Mouse (Mus musculus): ENCODE measurements around the gene Unc5b.
"Not testable (repeated sequence)": the region's sequence is repeated elsewhere in the genome, so short reads cannot be mapped to it uniquely, and the experiment has no call there.

Gene Unc5b

DNA sequence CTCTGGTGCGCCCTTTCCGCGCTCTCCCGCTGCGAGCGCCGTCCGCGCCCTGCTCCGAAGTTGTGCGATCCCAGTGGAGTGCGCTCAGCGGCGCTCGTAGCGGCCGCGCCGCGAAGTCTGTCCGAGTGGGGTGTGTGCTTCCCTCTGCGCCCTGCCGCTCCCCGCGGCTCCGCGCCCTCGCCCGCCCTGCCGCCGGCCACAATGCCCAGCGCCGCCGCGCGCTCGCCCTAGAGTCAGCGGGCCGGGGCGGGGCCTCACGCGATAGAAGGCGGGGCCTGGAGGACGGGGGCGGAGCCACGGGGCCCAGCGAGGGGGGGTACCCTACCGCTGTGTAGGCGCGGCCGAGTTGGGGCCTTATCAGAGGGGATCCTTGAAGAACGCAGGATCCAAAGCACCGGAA, at the start of gene Unc5b:
Gene Unc5b (minus strand): TSS at position 203 of the 400 bp plus-strand sequence.
- DNase-seq (ENCODE audit: low spot score) = peak; percentile 95

DNA sequence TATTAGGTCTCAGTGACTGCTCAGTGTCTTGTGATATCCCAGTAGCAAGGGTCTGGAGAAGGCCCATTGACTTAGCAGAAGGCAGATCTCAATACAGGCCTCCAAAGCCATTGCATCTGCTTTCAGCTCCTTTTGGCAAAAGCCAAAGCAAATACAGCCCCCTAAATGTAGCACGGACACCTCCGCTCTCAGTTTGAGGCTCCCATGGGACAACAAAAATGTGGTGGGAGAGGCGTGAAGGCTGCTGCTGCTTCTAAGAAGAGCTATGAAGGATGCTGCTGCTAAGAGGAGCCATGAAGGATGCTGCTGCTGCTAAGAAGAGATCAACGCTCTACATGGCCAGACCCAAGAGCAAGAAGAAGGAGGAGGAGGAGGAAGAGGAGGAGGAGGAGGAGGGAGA, 48.4 kb upstream of the Unc5b start:
- no peak for DNase-seq (ENCODE audit: low spot score)

DNA sequence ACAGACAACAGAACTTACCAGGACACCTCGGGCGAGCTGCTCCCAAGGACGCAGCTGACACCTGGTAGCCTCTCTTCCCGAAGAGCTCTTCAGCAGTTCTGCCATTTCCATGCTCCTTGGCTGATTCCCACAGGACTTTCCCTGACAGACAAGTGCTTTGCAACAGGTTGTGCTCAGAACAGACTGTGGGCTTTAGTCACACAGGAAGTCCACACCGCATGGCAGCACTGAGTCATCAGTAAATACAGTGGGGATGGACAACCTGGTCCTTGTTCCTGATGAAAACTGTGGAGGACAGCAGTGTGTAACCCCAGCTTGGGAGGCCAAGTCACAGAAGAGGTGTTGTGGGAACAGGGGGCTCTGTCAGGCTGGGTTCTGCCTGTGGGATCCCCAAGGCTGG, 45.7 kb upstream of the Unc5b start:
- DNase-seq (ENCODE audit: low spot score) = no peak

DNA sequence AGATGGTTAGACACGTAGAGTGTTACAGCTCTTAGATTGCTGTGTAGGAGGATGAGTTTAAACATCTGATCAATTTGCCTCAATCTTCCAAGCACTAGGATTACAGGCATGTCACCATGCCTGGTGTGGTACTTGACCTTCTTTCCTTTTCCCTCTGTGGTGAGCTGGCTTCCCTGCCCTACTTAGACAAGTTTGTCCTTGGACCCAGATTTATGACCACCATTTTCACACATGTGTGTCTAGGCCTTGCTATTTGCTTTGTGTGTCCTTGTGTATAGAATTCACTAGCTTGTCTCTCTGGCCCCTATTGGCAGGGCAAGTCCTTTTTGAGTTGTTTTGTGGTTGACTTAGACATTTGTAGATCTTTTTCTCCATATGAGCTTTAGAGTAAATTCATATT, 43.6 kb upstream of the Unc5b start:
- DNase-seq (ENCODE audit: low spot score) = no peak

DNA sequence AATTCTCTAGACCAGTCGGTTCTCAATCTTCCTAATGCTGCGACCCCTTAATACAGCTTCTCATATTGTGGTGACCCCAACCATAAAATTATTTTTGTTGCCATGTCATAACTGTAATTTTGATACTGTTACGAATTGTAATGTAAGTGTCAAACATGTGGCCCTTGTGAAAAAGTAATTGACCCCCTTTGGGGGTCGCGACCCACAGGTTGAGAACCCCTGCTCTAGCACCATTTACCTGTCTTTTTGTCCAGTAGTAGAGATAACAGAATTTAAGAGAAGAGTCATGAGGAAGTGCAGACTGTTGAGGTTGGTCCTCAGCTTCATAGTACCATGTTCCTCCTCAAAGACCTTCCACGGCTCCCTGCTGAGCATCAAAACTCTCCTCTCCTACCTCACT, 31.9 kb upstream of the Unc5b start:
- no peak for DNase-seq (ENCODE audit: low spot score)

DNA sequence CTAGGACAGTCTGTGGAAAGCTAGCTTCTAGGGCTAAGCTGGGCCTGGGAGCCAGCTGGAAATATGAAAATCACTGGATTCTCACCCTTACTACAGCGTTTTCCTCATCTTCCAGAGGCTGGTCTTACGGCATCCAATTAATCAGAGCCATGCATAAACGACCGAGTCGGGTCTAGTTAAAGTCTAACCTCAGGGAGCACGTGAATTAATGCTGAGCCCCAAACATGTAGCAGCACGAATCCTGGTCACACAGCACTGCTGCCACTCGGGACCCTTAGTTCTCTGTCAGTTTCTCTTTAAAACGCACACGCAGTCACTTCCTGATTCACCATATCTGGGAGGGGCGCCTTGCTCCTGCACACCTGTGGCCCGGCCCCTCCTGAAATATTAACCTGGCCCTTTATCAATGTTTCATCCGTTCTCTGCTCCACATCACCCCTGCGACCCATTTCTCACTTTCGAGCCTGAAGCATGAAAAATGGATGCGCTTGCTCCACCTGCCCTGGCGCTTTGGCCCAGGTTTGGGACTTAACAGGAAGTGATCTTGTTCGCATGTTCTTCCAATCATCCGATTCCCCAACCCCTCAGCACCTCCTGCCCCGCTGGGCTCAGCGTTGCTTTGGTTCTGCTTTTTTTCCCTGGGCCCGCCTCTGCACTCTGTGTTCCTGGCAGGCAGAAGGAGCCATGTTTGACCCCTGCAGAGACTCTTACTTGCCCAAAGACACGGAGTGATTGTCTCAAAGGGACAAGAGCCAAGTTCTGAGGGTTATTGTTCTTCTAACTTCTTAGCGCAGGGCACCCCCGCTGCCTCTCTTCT, 31.3 kb upstream of the Unc5b start:
- no peak for DNase-seq (ENCODE audit: low spot score)

DNA sequence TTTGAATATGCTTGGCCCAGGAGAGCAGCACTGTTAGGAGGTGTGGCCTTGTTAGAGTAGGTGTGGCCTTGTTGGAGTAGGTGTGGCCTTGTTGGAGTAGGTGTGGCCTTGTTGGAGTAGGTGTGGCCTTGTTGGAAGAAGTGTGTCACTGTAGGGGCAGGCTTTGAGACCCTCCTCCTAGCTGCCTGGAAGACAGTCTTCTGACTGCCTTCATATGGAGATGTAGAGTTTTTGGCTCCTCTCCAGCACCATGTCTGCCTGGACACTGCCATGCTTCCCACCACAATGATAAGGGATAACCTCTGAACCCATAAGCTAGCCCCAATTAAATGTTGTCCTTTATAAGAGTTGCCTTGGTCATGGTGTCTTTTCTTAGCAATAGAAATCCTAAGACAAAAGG, 13.9 kb upstream of the Unc5b start:
- DNase-seq (ENCODE audit: low spot score) = not testable (repeated sequence)

DNA sequence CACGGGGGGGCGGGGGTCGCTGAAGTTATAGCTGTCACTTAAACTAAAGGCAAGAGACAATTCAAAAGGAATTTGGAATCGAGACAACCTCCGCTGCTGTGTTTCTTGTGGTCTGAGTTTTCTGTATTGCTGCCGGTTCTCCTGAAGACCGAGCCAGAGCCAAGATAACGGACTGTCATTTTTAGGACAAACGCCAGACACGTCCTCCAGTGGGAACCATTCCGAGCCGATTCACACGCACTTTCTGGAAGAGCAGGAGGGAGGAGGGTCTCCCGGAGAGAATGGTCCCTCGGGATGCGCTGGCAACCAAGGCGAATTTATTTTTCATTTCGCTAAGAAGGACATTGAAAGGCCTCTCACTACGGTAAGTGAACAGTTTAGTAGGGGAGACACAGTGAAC, 7.4 kb upstream of the Unc5b start:
- DNase-seq (ENCODE audit: low spot score) = no peak

DNA sequence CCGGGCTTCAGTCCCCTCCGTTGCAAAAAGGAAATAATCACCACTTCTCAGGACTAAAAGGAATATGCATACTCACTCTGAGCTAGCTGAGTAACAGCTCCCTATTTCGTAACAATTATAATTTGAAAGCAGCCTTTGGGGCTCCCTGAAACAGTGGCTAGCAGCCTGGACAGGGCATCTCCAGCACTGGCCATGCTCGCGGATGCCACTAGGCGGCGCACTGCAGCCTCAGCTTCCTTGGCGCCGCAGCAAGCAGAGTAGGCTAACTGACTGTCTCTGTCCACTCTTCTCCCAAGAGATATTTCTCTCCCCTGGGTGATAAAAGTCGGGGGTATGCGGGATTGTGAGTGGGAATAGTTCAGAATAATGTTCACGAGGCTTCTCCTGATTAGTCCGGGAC, 3.6 kb upstream of the Unc5b start:
- DNase-seq (ENCODE audit: low spot score) = peak; percentile 91

DNA sequence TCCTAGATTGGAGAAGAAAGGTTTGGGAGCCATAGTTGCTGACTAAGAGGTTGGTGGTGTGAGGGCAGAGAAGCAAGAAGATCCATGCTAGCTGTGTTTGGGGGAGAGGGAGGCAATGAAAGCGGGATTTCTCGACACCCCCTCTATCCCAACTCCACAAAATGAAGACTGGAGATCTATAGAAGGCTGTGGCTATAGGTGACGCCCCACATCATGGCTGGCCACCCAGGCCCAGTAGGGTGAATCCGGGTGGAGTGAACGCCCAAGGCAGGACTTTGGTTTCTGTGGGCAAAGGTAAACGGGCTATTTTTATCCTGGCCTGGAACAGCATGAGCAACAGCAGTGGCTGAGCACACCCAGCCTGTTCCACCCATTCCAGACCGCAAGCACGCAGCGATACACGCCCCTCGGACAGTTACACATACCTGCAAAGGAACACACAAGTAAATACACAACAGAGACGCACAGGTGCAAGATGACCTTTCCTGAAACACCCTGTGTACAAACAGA, 1.3 kb upstream of the Unc5b start:
- no peak for DNase-seq (ENCODE audit: low spot score)

DNA sequence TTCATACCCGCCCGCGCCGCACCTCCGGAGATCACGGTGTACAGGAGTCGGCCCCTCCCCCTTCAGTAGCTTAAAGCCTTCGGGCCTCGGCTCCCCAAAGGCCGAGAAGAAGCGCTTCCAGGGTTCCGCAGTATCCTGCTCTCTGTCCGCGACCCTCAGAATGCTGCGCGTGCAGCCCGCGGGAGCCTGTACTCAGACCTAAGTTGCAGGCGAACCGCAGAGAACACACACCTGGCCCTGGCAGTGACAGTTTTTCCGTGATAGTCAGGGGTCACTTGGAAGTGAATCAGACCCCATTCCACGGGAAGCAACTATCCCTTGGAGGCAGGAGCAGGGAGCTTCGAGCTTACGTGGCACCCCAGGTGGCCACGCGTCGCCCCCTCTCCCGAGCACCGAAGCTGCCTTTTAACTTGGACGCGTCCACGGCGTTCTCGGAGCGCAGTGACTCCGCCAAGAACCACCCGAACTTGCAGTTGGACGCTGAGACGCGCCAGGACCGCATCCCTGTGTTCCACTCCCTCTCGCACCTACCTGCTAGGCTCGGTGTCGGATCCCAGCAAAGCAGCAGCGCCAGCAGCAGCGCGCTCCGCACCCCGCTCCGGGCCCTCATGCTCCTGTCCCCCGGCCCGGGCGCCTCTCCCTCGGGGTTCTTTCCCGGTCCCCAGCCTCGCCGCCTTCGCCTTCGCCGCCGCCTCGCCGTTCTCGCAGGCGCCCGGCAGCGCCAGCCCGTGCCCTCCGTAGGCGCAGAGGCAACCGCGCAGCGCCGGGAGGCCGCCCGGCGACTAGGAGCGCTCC, 628 bp downstream of the Unc5b start:
- no peak for DNase-seq (ENCODE audit: low spot score)

DNA sequence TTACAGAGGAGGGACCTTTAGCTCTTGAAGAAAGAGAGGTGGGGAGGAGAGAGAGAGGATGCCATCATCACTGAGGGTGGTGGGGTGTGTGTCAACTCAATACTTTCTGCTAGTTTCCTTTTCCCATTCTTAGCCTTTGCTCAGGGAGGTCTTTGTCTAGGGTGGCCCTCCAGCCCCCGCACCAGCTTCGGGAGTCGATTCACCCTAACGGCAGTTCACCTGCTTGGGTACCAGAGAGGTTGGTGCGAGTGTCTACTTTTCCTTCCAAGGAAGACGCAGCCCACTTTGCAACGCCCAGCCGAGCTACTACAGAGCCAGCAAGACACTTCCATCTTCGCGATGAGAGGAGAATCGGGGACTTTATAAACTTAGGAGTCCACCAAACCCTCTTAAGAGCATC, 1.4 kb downstream of the Unc5b start:
- DNase-seq (ENCODE audit: low spot score) = no peak

DNA sequence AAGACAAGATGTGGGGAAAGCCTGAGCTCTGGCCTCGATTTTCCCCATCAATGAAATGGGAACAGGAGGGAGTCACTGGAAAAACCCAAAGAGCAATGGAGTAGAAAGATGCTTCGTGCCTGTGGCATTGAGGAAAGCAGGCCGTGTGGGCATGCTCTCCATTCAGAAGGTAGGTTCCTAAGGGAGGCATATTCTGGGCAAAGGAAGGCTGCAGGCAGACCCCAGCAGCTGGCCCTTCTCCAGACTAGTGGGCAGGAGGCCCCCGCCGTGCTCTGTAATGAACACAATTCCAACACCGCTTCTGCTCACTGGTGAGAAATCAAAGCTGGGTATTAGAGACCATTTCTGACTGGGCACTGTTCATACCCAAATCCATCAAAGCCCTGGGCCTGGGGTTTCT, 2.3 kb downstream of the Unc5b start:
- no peak for DNase-seq (ENCODE audit: low spot score)

DNA sequence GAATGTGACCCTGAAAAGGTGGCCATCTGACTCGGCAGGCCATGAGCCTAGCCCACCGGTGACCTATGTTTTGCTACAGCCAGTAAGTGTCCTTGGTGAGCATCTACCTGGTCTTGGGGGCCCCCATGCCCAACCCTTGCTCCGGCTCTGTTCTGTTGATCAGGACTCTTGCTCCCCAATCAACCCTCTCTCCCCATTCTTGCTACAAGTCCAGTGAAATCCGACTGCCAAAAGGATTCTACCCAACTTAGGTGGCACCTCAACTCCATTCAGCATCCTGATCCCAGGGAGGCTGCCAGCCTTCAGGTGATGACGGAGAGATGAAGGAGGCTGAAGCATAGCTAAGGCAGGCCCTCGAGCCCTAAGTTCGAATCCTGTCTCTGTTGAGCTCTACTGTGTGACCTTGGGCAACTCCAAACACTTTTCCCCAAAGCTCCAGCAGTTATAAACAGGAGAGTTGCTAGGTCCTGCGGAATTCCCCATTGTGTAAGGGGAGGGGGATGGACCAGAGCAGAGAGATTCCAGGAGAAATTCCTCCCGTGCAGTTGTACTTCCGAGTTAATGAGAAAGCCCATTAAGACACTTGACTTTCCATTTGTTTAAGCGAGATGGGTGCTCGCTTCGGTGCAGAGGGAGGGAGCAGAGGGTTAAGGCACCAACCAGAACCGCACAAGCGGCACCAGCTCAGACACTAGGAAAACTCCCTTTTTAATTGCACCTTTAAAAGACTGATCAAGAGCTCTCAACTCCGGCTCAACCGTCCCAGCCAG, 3.3 kb downstream of the Unc5b start:
- no peak for DNase-seq (ENCODE audit: low spot score)

DNA sequence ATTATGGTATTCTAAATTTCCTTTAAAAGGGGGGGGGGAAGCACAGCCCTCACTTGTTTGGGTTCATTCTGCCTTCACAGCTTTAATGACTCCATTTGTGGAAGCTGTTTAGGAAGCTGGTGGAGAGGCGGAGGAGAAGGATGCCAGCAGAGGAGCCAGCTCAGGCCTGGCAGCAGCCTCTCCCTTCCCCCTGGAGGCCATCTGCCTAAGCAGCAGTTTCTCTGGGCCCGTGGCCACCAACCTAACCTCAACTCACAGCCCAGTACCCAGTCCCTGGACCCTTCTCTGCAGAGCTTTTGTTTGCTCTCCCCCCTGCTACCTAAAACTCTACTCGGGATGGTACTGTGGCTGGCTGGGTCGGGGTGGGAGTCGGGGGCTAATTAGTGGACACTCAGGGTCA, 4.1 kb downstream of the Unc5b start:
- no peak for DNase-seq (ENCODE audit: low spot score)

DNA sequence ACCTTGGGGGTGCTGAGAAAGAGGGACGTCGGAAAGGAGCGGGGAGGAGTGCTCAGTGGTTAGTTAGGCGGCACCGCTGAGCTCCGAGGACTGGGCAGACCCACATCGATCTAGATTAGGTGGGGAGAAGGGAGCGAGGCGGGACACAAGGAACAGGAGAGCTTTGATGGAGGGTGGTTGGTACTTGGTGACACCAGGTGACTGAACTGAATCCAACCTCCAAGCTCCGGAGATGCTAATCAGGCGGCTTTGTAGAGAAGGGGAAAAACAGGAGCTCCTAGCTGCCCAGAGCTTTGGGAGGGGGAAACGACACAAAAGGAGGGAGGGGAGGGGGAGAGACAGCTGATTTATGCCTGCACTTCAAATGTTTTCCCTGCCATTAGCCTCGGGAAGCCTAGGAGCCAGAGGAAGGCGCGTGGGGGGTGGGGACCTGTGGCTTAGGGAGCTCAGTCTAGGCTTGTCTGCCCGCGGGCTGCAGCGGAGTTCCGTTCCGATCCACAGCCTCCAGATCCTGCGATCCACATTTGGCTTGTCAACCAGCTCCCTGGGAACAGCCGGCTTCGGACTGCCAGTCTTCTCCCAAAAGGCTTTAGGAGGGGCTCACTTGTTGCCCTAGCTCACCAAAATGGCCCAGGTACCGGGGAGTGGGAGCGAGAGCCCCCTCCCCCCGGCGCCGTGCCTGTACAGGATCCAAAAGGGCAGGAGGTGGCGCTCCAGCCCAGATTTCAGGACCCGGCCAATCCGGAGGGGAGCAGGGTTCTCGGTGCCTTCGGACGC, 4.7 kb downstream of the Unc5b start:
- DNase-seq (ENCODE audit: low spot score) = peak; percentile 65

DNA sequence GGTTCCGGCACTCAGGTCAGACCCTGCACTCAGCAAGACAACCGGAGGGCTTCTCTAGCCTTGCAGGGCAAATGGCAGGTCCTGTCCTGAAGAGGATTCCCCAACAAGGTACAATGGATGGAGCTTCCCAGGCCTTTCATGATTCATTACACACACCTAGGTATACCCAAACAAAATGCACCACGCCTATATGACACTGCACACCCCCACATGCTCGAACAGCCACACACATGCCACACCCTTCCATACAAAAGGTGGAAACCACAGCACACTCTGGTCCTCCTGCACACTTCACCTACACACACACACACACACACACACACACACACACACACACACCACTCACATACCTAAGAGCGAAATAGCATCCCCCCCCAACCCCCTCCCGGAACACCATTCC, 5.4 kb downstream of the Unc5b start:
- no peak for DNase-seq (ENCODE audit: low spot score)

DNA sequence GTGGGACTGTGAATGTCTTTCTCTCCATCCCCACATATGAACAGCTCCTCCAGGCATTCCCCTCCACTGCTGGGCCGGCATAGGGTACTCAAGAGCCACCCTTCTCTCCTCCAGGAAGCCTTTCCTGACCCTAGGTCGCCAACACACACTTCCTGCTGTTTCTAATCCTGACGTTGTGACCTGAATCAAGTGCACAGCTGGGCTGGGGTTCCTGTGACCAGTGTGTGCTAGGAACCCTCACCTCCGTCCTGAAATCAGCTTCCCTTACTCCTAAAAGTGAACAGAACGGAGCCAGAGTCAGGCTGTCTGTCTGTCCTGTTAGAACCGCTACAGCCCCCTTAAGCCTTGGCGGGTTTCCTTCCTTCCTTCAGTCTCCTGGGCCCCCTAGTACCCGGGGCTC, 7.6 kb downstream of the Unc5b start:
- DNase-seq (ENCODE audit: low spot score) = no peak

DNA sequence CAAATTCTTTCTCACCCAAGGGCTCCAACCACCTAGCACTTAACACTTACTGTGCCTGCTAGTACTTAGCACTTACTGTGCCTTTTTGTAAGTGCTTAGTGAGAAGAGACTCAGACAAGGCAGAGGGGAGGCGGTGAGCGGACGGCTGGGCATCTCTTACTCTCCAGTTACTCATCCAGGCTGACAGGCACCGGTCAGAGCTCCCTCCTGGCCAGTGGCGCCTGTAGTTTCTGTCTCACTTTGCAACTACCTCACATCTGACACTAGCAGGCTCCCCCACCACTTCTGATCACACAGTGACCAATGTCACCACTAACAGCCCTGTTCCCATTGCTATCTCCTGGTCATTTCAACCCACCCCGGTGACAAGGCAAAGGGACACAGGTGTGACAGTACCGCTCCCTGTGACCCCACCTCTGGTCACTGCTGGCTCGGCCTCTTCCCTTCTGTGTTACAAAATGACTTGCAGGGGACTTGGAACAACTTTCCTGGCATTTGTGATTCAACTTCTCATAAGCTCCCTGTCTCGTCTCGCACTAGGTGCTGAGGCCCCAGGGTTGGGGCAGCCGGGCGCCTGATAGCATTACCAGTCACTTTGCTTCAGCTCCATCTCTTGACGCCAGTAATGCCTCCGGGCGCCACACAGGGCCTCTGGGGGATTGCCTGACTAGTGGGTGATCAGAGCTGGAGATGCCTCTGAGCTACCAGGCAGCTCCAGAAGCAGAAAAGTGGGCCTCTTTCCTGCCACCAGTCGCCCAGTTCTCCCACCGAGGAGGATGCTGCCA, 8.5 kb downstream of the Unc5b start:
- DNase-seq (ENCODE audit: low spot score) = no peak

DNA sequence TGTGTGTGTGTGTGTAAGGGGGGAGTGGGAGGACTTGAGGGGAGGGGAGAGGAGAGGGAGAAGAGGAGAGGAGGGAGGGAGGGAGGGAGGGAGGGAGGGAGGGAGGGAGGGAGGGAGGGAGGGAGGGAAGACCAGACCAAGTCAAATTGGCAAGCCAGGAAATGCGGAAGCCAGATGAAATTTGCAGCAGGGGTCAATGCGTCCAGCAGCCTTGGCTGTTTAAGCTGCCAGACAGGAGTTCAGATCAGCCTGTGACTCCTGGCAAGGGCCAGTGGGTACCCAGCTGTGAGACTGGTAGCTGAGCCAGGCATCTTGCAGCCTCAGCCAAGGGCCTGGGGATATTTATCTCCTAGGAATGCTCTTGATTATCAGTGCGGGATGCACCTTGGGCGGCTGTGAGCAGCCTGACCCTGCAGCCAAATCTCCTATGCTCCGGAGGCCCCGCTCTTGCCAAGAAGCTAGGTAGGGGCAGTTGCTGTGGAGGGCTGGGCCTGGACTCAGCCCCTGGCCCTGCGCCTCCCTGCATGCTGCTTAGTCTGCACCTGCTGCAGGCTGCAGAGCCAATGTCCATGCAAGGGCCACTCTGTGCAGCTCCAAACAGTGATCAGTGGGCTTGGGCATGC, 9.5 kb downstream of the Unc5b start:
- no peak for DNase-seq (ENCODE audit: low spot score)

DNA sequence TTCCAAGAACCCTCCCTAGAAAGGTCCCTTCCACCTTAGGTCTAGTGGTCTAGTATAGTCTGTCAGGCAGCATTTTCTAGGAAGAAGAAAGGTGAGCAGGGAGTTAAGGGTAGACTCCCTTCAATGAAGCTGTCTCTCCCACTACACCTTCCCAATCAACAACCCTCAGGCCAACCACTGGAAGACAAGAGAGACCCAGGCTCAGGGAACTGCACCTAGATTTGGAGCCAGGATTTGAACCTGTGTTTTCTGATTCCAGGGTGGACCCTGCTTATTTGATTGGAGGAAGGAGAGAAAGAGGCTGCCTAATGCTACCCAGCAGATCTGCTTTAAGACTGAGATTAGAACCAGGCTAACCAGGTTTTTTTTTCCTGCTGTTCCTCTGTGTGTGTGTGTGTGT, 10.1 kb downstream of the Unc5b start:
- no peak for DNase-seq (ENCODE audit: low spot score)
